Mouse (Mus musculus) G1E (cell line): ENCODE data around the gene Resf1. TPM values are rescaled to one million over a fixed set of nuclear protein-coding genes. Genes with fewer than 3 reads are reported as not detected.
A peak's percentile ranks its signal among the peaks of the same experiment; 100 is the strongest.
"Not testable (repeated sequence)": the region's sequence is repeated elsewhere in the genome, so short reads cannot be mapped to it uniquely, and the experiment has no call there.

Source experiments
- ATAC-seq: 2 replicates; pipeline ENCODE4 v1.8.0; 2016; ENCODE audit warnings: mild to moderate bottlenecking; ENCODE audit not compliant: insufficient number of reproducible peaks, poor library complexity, low FRiP score, severe bottlenecking; ENCODE audit errors: extremely low read depth
- DNase-seq: peaks from one replicate; pipeline ENCODE4 v3.0.0; 2012; ENCODE audit warnings: low spot score
- H3K27me3 ChIP-seq: 2 replicates; pipeline ENCODE4 v1.6.1; 2012; ENCODE audit warnings: mild to moderate bottlenecking, low read length, inconsistent platforms; ENCODE audit not compliant: insufficient read depth
- H3K36me3 ChIP-seq: replicated peaks from 2 replicates; pipeline ENCODE3; 2012; ENCODE audit warnings: mild to moderate bottlenecking, inconsistent platforms
- H3K4me1 ChIP-seq: 2 replicates; pipeline ENCODE4 v1.6.1; 2012; ENCODE audit warnings: low read depth, low read length, inconsistent platforms, mixed read lengths; ENCODE audit not compliant: insufficient read depth
- H3K4me3 ChIP-seq: 2 replicates; pipeline ENCODE4 v1.5.1; 2012; ENCODE audit warnings: low read depth, mild to moderate bottlenecking, inconsistent platforms, low read length, moderate library complexity, mixed read lengths
- H3K9me3 ChIP-seq: replicated peaks from 2 replicates; pipeline ENCODE4 v1.6.1; 2012; ENCODE audit warnings: inconsistent platforms
- CTCF ChIP-seq: IDR thresholded peaks from 2 replicates; pipeline ENCODE4 v1.5.1; 2012; ENCODE audit warnings: low read depth, low read length, inconsistent platforms, mixed read lengths
- GATA1 ChIP-seq: IDR thresholded peaks from 2 replicates; pipeline ENCODE4 v1.6.1; 2012; ENCODE audit warnings: borderline replicate concordance, low read length, inconsistent platforms, mixed read lengths
- GATA2 ChIP-seq: IDR thresholded peaks from 2 replicates; pipeline ENCODE4 v1.6.1; 2012; ENCODE audit warnings: low read depth, low read length, inconsistent platforms, borderline replicate concordance
- POLR2AphosphoS5 ChIP-seq: IDR thresholded peaks from 2 replicates; pipeline ENCODE4 v1.6.1; 2012; ENCODE audit warnings: low read depth, low read length, inconsistent platforms; ENCODE audit not compliant: insufficient replicate concordance
- TAL1 ChIP-seq: conservative IDR thresholded peaks from 2 replicates; pipeline ENCODE4 v1.6.1; 2012; ENCODE audit warnings: low read depth, low read length, inconsistent platforms, mixed read lengths
- polyA plus RNA-seq: library from polyadenylated mRNA; stranded (reverse); fragments of >175 nt; gene quantifications from 2 replicates; pipeline ENCODE4 v1.2.3, GENCODE M21; 2012
- total RNA-seq, 2 experiments: library from RNA; stranded (forward) in 1 of 2; stranded (reverse) in 1 of 2; fragments of 200-1000 nt in 1 of 2; fragments of >200 nt in 1 of 2; fragmentation: Nextera tagmentation in 1 of 2; gene quantifications; 2 replicates each; pipeline ENCODE4 v1.2.3; 2014 to 2017

Gene Resf1
- total RNA-seq (2014; fragmentation: Nextera tagmentation) (356 and 386 TPM in 2 replicates), total RNA-seq (2017) (114 and 149 TPM in 2 replicates), polyA plus RNA-seq (28.5 and 50.2 TPM in 2 replicates)

DNA sequence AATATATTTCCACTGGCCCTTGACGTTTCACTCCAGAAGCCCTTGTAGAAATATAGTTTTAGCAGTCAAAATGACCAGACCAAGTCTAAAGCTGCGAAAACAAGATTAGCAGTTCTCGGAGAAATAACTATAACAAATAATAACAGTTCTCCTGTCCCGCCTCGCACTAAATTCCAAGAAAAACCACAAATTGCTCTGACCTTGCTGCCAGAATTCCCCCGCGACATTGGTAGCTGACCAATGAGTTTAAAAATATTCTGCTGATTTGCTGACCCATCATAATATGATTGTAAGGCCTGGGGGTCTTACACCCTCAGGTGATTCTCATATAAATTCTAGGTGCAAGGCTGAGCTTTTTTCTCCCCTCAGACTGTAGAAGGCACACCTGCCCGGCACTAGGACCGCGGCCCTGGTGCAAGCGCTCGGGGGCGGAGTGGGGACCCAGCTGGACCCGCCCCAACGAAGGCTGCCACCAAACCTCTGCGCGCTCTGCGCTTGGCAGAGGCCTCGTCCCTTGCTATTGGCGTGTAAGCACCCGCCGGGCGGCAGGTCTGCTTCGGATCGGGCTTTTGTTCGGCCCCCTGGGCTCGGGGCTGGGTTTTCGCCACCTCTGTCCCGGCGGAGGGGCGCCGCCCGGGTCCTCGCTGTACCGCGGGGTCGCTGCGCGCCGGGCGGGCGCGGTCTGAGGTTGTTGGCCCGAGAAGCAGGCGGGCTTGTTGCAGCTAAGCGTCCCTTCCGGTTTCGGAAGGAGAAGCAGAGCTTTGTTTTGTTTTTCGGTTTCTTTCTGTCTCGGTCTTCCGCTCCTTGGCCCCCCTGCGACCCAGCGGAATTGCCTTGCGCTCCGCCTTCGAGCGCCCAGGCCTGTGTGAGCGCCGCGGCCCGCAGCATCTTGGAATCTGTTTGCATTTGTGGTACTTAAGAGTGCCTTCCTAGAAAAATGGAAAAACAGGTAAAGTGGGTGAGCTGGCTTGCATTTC, at the start of gene Resf1:
TSS of gene Resf1 (plus strand) at position 459 of the 977 bp plus-strand sequence.
- ATAC-seq (peak; percentile 82), DNase-seq (peak; percentile 82)
- peaks cover 26% of the 10 kb centered on the region for H3K36me3 ChIP-seq
- H3K4me3 ChIP-seq: peak within 1 kb of the TSS; percentile 79
- TF ChIP-seq POLR2AphosphoS5 (no peak), GATA1 (no peak), TAL1 (peak; percentile 45)
- peaks cover 34% of the 10 kb centered on the region for H3K4me1 ChIP-seq
- no peaks in the 10 kb centered on the region for H3K27me3 ChIP-seq
- peaks cover 16% of the 10 kb centered on the region for H3K9me3 ChIP-seq

DNA sequence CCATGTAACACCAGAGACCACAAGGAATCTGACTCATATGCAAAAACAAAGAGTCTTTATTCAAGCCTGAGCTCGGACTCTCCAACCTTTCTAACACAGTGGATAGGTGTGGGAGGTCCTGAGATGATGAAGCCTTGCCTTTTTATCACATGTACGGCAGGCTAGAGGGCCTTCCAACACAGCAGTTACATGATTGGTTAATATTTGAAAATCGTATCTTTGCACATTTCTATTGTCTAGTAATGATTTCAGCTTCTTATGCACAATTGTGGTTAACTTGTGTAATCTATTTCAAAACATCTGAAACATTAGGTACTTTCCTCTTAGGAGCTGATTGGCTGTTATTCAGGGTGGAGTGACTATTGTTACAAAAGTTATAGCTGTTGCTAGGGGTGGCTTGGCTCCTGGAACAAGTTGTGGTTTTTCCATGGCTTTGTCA, 48.4 kb upstream of the Resf1 start:
- peak; percentile 82 for ATAC-seq
- TF ChIP-seq CTCF (no peak), POLR2AphosphoS5 (no peak), TAL1 (peak; percentile 58), GATA2 (no peak), GATA1 (no peak)
- no peaks in the 10 kb centered on the region for H3K27me3 ChIP-seq
- peaks cover 31% of the 10 kb centered on the region for H3K4me1 ChIP-seq
- H3K4me3 ChIP-seq: no peak overlapping the region
- peak; percentile 28 for DNase-seq
- H3K36me3 ChIP-seq: no peaks in the 10 kb centered on the region
- peaks cover 9% of the 10 kb centered on the region for H3K9me3 ChIP-seq

GRCm38 (mm10) chr6:149267951-149268350, 41.3 kb upstream of the Resf1 start:
- no peaks in the 10 kb centered on the region for H3K36me3 ChIP-seq
- ATAC-seq: no peak
- H3K4me3 ChIP-seq: no peak overlapping the region
- H3K4me1 ChIP-seq: peaks cover 13% of the 10 kb centered on the region
- H3K27me3 ChIP-seq: no peaks in the 10 kb centered on the region
- H3K9me3 ChIP-seq: peaks cover 6% of the 10 kb centered on the region; the same call in 1 of the 2 replicates
- no peak for TF ChIP-seq TAL1
- no peak for TF ChIP-seq GATA1
- TF ChIP-seq GATA2: no peak
- TF ChIP-seq POLR2AphosphoS5: no peak
- TF ChIP-seq CTCF: no peak
- no peak for DNase-seq

- H3K27me3 ChIP-seq: no peaks in the 10 kb centered on the region
- H3K36me3 ChIP-seq: no peaks in the 10 kb centered on the region
- peaks cover 17% of the 10 kb centered on the region for H3K4me1 ChIP-seq
- no peak overlapping the region for H3K4me3 ChIP-seq
- ATAC-seq: peak; percentile 92
- DNase-seq: peak; percentile 27
- TF ChIP-seq TAL1: peak; percentile 83
- no peak for TF ChIP-seq CTCF
- peaks cover 24% of the 10 kb centered on the region for H3K9me3 ChIP-seq
Observed at GRCm38 (mm10) chr6:149278248-149278731, 30.9 kb upstream of the Resf1 start.

DNA sequence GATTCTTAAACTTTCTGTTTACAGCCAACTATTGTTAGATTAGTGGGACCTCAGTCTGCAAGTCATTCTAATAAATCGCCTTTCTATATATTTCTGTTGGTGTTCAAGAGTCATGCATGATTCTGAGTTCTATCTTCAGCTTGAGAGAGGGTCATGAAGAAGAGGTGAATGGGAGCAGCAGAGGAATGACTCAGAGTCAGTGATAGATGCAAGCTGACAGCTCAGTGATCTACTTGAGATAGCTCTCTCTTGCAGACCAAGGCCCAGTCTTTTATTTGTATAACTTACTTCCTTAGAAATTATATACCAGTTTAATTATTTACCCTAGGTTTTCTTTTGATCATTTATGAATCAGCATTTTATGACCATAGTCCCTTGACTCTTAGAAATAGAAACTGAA, 30.3 kb upstream of the Resf1 start:
- Histone ChIP-seq H3K9me3 (peaks cover 29% of the 10 kb centered on the region), H3K4me3 (no peak overlapping the region; the same call in 1 of the 2 replicates), H3K27me3 (no peaks in the 10 kb centered on the region), H3K4me1 (peaks cover 17% of the 10 kb centered on the region), H3K36me3 (no peaks in the 10 kb centered on the region)
- DNase-seq (no peak), ATAC-seq (no peak; the same call in 1 of the 2 replicates)
- no peak for TF ChIP-seq GATA1
- no peak for TF ChIP-seq GATA2
- no peak for TF ChIP-seq CTCF
- no peak for TF ChIP-seq POLR2AphosphoS5

DNA sequence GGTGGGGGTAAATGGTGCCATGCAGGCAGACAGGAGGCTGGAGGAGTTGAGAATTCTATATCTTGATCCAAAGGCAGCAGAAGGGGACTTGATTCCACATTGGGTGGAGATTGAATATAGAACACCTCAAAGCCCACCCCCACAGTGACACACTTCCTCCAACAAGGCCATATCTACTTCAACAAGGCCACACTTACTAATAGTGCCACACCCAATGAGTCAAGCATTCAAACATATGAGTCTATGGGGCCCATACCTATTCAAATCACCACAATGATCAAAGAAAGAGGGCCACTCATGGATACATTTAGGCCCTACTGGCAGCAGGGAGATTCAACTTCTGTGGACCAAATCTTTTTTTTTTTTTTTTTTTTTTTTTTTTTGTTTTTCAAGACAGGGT, 28.7 kb upstream of the Resf1 start:
- no peak for ATAC-seq
- Histone ChIP-seq H3K4me3 (no peak overlapping the region), H3K36me3 (no peaks in the 10 kb centered on the region), H3K9me3 (peaks cover 29% of the 10 kb centered on the region), H3K27me3 (no peaks in the 10 kb centered on the region), H3K4me1 (peaks cover 17% of the 10 kb centered on the region)
- TF ChIP-seq POLR2AphosphoS5 (no peak), TAL1 (no peak), GATA2 (no peak), GATA1 (no peak), CTCF (no peak)
- DNase-seq: no peak

GRCm38 (mm10) chr6:149288190-149288589, 21.0 kb upstream of the Resf1 start:
- H3K9me3 ChIP-seq, H3K36me3 ChIP-seq, DNase-seq, H3K4me3 ChIP-seq, H3K4me1 ChIP-seq, H3K27me3 ChIP-seq, ATAC-seq: not testable (repeated sequence)

DNA sequence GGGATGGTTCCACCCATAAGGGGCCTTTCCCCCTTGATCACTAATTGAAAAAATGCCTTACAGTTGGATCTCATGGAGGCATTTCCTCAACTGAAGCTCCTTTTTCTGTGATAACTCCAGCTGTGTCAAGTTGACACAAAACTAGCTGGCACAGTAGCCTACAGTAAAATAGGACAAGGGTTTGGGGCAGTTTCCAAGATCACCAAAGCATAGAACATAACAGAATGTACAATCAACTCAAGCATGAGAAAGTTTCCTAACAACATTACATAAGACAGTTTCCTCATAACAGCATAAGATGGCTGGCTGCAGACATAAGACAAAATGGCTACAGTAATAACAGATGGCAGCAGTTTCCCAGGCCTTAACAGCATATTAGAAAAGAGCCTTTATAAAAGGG, 6.0 kb upstream of the Resf1 start:
- not testable (repeated sequence) for H3K27me3 ChIP-seq, H3K36me3 ChIP-seq, H3K4me1 ChIP-seq, H3K4me3 ChIP-seq, DNase-seq, ATAC-seq
- peaks cover 14% of the 10 kb centered on the region for H3K9me3 ChIP-seq
